Mouse (Mus musculus) CH12.LX (cell line): ENCODE results near the gene Gm1113.

Experiments
- CTCF ChIP-seq, 2 experiments: IDR thresholded peaks in 1 of 2; conservative IDR thresholded peaks in 1 of 2; 2 replicates each; pipeline ENCODE4 v1.5.1; 2011 to 2012; ENCODE audit warnings: low read depth in 2 of 2, low read length in 2 of 2, improper control_type of control experiment in 1 of 2, inconsistent platforms in 1 of 2, mild to moderate bottlenecking in 1 of 2, moderate library complexity in 1 of 2
- EP300 ChIP-seq: IDR thresholded peaks from 2 replicates; pipeline ENCODE4 v1.6.1; 2011; ENCODE audit warnings: low read length, improper control_type of control experiment
- GABPA ChIP-seq: IDR thresholded peaks from 2 replicates; pipeline ENCODE4 v1.6.1; 2012; ENCODE audit warnings: low read depth, low read length, improper control_type of control experiment, inconsistent platforms; ENCODE audit not compliant: insufficient replicate concordance
- HCFC1 ChIP-seq: IDR thresholded peaks from 2 replicates; pipeline ENCODE4 v1.6.1; 2012; ENCODE audit warnings: low read depth, mild to moderate bottlenecking, inconsistent platforms, low read length, improper control_type of control experiment
- MEF2A ChIP-seq: IDR thresholded peaks from 2 replicates; pipeline ENCODE4 v1.6.1; 2014; ENCODE audit warnings: low read depth, mild to moderate bottlenecking, inconsistent platforms, low read length, improper control_type of control experiment, borderline replicate concordance
- POLR2A ChIP-seq: IDR thresholded peaks from 2 replicates; pipeline ENCODE4 v1.6.1; 2011; ENCODE audit warnings: low read depth, mild to moderate bottlenecking, improper control_type of control experiment, low read length
- TCF12 ChIP-seq: IDR thresholded peaks from 2 replicates; pipeline ENCODE4 v1.6.1; 2014; ENCODE audit warnings: low read depth, mild to moderate bottlenecking, inconsistent platforms, low read length, improper control_type of control experiment
- UBTF ChIP-seq: IDR thresholded peaks from 2 replicates; pipeline ENCODE4 v1.6.1; 2012; ENCODE audit warnings: low read depth, mild to moderate bottlenecking, inconsistent platforms, low read length, improper control_type of control experiment, moderate library complexity
- ZKSCAN1 ChIP-seq: IDR thresholded peaks from 2 replicates; pipeline ENCODE4 v1.6.1; 2012; ENCODE audit warnings: low read depth, inconsistent platforms, low read length, improper control_type of control experiment, borderline replicate concordance

DNA sequence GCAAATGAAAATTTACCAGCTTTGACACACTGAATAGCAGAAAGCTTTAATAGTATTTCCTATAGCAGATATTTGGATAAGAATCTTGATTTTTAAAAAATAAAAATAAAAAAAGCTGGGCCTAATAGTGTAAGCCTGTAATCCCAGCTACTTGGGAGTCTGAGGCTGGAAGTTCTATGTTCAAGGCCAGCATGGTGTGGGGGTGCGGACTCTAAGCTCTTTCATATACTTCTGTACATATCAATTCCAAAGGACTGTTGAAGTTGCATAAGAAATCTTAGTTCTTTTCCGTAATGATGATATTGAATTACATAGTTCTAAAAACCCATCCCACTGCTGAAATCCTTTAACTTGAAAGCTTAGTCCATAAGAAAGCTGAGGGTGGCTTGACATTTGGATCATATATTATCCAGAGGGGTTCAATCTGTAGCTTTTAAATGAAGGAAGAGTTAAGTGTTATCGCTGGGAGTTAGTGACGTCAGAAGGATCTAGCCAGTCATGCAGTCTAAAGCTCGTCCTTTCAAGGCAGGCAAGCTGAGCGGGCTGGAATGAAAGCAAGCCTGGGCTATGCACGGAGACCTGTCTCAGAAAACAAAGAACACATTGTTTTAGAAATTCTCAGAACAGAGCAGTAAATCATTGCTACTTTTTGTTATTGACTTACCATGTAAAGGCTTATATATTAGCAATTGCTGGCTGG is 24.9 kb downstream of the Gm1113 start:
- TF ChIP-seq CTCF (conservative IDR thresholded peaks at IDR 0.05 in 1 of 2, IDR thresholded peaks at IDR 0.05 in 1 of 2; ENCODE audit: low read depth in 2 of 2, low read length in 2 of 2) = no peak
- no peak for TF ChIP-seq GABPA
- TF ChIP-seq POLR2A = no peak
- TF ChIP-seq UBTF = no peak
- no peak for TF ChIP-seq ZKSCAN1
- TF ChIP-seq MEF2A = no peak
- TF ChIP-seq EP300 = no peak
- no peak for TF ChIP-seq TCF12
- no peak for TF ChIP-seq HCFC1
